Mouse (Mus musculus): Measurements from ENCODE around the gene Mylpf.

DNA sequence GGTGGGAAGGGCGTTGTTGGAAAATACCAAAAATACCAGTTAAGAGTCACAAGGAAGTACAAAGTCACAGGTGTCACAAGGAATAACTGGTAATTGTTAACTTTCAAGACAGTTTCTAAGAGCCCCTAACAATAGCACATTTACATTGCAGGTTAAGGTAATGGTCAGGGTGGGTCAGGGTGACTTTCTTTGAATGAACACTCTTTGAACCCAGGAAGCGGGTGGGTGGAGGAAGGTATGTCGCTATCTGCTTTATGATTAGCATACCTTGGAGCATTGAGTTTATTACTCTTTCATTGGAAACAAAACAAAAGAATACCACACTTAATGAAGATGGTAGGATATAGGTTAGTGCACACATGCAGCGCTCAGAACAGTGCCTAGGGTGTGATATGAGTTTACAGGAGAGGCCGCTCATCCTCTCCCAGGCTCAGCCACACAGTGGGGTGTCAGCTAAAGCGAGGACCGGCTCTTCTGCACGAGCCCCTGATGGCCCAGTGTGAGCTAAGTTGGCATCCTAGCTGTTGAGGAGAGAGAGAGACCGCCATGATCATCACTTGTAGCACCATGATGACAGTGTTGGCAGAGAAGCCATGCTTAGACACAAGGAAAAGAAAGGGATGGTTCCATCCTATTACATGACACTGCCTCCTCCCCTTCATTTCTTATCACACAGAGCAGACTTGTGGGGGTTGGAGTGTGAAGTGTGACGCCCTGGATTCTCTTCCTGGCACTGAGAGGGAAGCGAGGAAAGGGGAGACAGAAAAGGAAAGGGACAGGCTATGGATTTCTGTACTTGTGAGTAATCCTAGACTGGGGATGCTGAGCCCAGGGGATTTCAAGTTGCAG lies 16.7 kb downstream of the Mylpf start:
- TF ChIP-seq POLR2A (IDR thresholded peaks at IDR 0.05; ENCODE audit: extremely low read depth, insufficient read depth, low read length) (no peak), CTCF (IDR thresholded peaks at IDR 0.05; ENCODE audit: extremely low read depth, insufficient read depth, low read length) (no peak)
